Mouse (Mus musculus) ZHBTc4 (cell line): Measurements from ENCODE around the gene Slit3.
A peak's percentile ranks its signal among the peaks of the same experiment; 100 is the strongest.

ENCODE experiments used
- DNase-seq: peaks from one replicate; pipeline ENCODE4 v3.0.0-alpha.2; 2011; ENCODE audit warnings: low read depth, low spot score

Slit3 gene

DNA sequence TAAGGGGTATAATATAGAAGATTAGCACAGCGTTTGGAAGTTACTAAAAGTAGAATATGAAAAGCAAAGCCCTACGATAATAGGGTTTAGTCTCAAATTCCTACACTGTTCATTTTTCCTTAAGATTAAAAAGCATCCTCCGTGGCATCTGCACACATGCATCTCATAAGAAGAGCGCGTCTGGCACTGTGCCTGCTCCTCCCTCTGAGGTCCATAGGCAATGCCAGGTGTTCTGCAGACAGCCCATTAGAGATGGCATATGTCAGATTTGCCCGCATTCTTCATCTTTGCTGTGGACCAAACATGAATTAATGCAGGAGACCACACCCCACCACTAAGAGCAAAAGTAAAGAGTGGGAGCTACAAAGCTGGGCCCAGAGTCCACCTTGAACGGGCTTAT, 462.6 kb downstream of the Slit3 start:
- DNase-seq = no peak

DNA sequence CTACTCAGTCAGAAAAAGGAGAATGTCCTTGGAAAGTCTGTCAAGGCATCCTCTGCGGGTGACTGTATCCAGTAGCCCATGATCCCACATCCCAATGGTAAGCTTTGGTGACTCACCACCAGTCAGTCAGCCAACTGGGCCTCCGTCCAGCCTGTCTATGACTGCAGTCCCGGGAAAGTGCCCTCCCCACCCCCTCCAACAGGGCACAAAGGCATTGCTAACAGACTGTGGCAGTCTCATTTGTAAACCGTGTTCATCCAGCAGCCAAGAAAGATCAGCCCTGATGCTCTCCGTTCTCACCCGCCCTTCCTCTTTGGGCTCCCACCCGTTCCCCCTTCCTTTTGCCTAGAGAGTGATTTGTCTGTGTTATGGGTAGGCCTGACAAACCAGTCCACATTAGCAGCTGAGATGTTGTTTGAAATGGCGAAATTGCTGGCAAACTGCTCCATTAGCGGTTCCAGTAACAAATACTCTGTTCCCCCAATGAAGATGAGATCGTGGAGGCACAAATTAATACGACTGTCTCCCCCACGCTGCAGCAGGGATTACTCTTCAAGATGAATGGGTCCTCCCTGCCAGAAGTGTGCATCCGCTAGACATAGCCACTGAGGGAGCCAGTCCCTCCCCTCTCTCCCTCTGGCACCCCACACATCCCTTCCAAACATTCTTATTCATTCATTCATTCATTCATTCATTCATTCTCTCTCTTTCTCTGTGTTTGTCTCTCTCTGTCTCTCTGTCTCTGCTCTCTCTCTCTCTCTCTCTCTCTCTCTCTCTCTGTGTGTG, 466.3 kb downstream of the Slit3 start:
- DNase-seq = no peak

DNA sequence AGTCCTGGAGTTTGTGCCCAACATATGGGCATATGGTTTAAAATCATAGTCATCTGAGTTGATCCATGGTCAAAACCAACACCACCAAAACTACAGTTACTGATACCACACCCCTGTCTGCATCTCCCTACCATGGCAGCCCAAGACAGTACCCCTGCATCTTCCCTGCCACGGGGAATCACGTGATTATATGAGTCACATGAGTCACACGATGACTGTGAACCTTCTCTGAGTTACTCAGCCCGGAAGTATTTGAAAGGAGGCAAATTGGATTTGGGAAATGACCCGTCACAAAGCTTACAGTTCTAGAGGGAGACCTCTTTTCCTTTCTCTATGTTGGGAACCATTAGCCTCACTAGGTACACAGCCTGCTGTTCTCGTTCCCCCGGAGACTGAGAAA, 468.9 kb downstream of the Slit3 start:
- DNase-seq = no peak

DNA sequence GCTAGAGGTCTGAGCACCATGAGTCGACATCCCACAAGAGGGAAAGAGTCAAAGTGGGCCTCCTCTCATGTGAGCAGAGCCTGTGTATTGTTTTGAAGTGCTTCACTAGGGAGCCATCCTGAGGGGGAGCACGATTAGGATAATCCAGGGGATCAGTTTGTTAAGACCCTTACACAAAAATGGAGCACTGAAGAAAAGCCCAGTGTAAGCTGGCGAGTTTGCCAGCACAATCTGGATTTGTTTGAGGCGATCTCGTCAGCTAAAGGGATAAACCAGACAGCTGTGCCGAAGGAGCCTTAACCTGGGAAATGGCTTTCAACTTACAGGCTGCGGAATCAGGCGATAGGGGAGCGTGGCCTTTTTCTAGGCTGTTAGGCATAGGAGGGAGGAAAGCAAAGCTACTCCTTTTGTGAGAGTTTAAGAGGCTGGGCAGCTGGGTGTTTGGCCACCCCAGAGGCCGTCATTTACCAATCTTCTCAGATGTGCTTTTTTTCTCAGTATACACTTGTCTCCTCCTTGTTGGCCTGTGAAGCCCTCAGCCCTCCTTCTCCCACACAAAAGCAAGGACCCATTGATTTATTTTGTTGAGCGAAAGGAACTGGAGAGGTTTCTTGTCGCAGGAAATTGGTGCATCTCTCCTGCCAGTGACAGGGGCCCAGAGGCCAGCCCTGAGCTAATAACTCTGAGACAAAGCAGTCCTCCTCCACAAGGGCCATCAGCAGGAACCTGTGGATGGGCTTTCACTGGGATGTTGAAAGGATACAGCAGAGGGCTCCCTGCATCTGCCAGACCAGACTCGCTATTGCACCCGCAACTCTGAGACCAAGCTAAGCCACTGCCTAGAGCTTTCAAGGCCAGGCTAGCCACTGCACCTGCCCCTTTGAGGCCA, 472.4 kb downstream of the Slit3 start:
- DNase-seq = no peak

DNA sequence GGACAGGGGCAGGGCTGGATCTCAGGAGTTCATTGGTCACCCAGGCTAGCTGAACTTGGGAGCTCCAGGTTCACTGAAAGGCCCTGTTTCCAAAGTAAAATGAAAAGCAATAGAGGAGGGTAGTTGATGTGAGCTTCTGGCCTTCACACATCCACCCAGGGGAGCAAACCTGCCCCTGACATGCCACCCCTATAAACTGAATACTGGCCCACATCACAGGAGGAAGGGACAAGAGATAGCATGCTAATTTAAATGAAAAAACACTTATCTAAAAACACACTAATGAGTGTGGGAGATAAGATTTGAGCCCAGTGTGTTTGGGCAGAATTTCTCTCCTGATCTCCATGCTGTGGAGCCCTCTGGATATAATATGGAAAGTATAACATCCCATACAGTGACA, 475.0 kb downstream of the Slit3 start:
- DNase-seq = no peak

DNA sequence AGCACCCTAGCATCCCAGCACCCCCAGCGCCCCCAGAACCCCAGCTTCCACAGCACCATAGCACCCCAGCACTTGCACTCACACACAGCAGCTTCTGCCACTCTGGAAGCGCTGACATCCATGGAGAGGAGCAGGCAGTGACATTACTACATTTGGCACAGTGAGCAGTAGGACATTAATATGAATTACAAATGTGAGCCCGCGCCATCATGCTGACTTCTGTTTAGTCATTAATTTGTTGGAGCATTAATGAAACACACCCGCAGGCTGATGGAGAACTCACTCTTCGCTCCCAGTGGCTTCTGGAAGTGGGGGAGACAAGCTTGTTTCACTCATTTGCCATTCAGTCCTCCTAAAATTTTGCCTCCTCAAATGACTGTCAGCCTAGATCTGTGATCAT, 476.9 kb downstream of the Slit3 start:
- DNase-seq = no peak

DNA sequence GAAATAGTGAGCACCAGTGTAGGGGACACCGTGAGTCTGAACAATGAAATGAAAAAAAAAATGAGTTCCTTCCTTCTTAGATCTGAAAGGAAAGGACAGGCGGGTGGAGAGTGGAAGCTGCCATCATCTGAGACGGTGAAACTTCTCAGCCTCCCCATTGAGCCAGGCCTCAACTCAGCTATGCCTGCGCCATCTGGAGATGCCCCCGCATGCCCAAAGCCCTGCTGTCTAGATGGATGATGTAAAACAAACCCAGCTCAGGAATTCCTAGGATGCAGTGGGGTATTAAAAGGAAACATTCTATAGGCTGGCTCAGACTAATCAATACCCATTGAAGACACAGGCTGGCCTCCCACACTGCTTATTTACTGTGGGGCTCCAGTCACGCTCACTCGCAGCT, 477.7 kb downstream of the Slit3 start:
- DNase-seq = no peak

DNA sequence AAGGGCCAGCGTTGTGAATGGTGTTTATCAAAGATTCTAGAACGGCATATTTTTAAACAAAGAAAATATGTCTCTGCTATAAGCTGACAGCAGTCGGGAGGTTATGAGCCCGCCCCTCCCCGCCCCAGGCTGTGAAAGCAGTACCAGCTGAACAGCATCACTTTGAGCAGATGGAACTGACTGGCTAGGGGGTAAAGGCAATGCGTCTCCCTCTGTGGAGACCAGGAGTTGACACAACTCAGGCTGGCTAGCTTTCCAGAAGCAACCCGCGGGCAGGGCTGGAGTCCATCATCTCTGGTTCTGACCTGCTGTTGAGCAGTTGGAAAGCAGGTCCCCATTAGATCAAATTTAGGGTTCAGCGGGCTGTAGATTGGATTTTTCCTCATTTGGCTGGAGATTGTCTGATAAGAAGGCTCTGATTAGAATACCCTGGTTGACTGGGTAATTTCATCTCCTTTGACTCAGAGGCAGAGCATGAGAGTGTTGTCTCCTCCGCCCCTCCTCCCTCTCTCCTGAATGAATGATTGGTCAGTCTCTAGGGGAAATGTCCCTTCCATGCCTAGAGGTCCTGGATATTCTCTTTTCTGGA, 480.7 kb downstream of the Slit3 start:
- DNase-seq = no peak

DNA sequence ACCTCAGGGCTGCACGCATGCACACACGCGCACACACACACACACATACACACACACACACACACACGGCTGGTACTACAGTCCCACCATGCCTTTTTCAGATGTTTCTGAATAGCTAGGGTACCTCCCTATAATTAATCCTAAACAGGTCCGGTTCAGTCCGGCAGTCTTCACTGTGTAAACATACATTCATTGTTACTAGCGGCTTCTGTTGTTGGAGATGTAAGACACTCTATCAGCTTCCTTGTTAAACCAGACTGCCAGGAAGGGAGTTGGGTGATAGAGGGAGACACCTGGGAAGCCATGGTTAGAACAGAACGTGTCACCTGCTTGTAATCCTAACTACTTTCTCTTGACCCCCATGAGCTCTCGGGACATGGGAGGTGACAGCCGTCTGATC, 481.6 kb downstream of the Slit3 start:
- DNase-seq = no peak

DNA sequence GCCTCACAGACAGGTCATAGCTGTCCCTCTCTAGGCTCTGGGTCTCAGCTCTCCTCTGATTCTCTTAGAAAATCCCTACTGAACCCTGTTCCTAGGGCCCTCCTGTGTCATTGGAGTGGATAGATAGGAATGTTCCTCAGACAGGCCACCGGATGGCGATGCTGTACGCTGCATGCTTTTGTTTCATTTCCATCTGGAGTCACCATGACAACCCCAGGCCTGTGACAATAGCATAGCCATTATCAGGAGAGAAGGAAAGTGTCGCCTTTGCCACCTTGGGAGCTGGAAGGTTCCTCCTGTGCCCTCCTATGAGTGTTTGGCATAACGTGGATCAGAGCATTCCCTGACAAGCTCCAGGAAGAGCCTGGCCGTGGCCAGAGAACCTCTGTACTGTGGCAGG, 482.9 kb downstream of the Slit3 start:
- DNase-seq = peak; percentile 59

DNA sequence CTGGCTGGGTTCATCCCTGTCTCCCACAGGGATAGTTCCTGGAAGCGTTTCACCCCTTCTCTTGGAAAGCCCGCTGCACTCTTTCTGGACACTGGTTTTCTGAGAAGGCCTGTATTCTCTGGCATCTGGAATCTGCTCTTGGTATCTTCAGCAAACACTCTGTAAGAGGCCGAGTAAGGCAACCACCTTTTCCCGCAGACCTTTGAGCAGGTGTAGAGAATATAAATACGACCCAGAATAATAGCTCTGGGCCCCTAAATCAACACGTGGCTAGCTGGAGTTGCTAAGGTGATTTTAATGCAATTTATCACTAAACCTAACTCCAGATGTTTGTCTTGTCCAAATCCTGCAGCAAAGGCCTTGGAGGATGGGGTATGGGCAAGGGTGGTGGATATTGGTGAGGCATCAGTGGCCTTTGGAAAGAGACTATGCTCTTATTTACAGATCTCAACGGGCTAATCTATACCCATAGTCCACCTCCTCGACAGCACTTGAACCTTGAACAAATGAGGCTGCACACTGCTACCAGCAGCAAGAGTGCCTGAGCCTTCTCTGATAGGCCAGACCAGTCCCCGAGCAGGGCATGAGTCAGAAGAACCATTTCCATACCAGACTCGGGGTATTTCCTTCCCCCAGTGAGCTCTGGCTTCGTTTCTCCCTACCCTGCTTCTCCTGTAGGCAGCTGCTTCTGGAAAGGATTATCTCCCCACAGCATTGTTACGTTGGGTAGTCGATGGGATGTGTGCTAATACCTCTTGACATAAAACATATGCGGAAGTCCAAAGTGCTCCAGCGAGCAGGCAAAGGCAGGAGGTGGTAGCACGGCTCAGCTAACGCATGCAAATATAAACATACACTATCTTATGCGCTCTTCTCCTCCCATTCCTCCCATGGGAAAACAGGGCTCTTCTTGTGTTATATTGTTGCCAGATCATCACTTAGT, 484.1 kb downstream of the Slit3 start:
- DNase-seq = no peak

DNA sequence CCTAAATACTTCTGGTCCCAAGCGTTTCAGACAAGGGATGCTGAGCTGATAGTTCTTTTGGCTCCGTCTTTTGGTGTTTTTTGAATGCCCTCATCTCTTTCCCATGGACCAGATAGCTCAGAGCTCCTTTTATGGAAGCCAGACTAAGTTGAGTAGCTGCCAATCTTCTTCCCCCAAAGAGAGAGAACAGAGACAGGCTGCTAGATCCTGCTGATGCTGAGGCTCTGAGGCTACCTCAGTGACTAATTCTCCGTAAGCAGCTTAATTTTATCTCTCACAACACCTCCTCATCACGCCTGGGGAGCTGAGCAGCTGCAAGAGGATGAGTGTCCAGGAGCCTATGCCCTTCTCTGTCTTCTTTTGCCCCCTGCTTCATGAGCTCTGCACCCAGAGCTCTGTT, 486.2 kb downstream of the Slit3 start:
- DNase-seq = no peak

DNA sequence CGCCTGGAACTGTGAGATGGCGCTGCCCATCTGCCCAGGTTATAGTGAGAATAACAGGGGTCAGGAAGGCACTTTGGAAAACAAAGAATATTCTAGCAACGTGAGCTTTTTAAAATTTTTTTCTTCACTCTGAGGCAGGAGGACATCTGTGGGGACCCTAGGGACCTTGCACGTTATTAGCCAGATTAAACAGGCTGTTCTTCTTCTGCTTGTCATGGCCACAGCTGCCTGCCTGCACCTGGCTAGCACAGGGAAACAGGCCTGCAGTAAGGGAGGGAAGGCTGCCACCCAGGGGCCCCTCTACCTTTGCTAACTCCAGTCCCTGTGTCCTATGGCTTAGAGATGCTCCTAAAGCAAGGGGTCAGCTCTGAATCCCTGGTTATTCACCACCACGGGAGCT, 487.8 kb downstream of the Slit3 start:
- no peak for DNase-seq

DNA sequence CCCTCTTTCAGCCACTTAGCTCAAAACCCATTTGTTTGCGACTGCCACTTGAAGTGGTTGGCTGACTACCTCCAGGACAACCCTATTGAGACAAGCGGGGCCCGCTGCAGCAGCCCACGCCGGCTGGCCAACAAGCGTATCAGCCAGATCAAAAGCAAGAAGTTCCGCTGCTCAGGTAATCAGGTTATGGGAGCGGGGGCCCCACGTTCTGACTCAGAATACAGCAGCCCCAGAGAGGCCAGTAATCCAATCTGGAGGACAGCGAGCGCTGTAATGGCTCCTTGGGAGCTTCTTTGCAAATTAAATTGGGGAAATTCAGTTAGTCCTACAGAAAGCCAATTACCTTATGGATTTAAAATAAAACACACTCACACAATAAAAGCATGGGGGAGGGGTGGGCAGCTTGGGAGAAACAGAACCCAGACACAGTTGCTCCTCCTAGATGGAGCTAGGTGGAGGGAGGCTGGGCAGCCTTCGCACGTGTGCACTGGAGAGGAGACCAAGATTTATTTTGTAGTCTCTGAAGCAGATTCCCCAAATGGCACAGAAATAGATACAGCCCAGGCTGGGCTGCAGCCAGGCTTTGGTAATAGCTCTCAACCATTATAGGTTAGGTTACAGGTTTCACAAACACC, 491.4 kb downstream of the Slit3 start:
- DNase-seq = no peak

DNA sequence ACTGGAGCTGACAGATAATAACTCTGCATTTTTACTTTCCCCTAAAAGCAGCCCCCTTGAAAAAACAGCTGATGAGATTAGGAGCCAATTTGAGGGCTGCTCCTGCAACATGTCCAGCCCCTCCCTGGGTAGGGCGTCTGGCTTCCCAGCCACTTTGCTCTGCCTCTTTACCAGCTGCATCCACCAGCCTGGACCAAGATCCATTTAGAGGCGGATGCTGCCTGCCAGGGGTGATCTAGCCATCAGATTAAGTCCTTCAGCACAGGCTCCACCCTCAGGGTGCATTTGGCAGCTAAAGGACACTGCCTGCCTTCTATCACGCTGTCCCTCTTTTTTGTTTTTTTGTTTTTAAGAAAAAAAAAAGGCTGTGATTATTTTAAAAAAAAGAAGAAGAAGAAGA, 493.5 kb downstream of the Slit3 start:
- DNase-seq = no peak

DNA sequence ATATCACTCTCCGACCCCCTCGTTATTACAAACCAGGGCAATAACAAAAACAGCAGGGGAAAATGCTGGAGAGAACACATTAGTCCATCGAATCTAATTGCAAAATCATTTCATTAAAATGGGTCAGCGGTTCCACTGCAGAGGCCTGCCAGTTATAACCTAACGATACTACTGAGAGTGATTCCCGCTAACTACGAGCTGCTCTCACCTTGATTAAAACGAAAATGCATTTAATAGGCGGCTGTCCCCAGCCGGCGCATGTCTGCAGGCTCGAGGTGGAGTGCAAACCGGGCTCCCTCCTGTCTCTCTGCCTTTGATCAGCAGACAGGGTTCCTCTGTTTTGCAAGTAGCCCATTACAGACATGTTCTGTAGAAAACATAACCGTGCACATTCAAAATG, 498.4 kb downstream of the Slit3 start:
- DNase-seq = no peak

DNA sequence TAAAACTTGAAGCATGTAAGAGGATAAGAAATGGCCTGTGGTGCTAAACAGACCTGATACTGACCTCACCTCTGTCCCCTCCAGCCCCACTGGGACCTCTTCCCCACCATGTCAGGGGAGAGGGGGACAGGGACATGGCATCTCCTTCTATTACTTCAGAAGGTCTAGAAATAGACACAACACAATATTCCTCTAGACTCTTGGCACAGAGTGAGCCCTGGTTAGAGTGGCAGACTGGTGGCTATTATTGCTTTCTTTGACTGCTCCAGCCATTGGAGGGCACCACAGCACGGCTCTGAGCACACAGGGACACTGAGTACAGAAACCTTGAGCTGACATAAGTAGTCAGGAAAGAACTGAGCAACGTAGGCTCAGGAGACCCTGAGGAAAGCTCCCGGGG, 501.7 kb downstream of the Slit3 start:
- DNase-seq = no peak

DNA sequence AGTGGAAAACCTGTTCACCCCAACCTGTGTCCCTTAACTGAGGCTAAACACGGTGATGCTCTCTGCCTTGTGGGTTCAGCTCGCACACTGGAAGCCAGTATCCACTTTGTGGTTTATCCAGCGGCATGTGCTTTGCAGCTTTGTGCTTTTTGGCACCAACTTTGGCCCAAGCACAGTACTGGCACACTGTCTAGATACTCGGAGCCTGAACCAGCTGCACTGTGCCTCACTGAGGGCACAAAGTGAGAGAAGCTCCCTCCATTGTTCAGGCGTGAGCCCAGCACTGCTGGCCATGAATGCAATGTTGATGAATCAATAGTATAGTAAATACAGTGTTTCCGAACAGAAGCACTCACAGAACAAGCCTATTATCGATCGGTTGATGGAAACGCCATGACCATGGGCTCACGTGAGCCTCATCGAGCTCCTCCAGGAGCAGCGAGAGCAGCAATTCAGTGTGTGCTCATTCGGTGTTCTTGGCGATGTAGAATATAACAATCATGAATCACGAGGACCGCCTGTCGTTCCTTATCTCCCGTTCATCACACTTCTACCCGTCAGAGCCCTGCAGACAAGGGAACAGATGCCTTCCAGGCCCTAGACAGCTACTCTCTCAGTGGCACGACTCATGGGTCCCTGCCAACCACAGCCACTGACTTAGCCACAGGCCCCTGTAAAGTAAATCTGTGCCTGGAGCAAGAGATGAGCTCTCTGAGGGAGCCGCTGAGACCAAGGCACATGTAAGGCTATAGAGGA, 503.7 kb downstream of the Slit3 start:
- no peak for DNase-seq

DNA sequence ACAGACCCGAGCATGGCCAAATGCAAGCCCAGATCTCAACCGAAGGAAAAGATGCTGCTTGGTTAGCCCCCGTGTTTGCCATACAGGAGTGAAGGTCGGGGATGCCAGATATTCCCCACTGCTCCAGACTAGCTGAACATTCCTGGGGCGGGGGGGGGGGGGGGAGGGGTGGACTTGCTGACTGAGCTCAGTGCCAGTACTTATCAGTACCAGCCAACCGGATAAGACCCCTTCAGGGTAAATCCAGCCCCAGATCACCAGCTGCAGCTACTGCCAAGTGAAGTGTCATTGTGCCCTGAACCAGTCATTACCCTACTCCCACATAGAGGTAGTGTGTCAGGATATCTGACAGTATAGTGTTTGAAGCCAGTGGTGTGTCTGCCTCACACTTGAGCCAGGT, 504.6 kb downstream of the Slit3 start:
- DNase-seq = no peak

DNA sequence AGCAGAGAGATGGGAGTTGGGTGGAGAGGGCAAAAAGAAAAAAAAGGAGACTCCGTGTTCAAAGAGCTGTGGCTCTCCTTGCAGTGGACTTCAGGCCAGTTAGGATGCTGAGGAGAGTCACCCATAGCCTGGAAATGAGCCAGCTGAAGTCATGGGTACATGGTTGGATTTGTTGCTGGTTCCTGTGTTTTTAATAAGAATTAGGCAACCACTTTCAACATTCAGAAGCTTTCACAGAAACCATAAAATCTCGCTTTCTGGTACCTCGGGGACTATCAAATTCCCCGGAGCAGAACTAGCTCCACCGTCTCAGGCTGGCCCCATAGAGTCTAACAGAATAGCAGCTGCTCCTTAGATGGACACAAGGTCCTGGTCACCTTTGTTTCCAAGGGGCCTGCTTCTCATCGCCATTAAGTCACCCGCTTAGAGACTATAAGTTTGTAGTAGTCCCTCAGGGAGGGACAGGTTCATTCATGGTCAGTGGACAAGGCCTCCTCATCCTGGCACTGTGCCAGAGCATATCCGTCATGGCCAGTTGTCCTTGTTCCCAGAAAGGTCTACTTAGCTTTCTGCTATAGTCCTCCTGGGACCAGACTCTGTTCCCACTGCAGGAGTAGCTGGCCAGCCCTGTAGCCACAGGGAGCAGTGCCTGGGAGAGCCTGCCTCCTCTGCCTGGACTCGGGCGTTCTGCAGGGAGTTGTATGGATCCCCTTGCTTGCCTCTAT, 505.3 kb downstream of the Slit3 start:
- DNase-seq = no peak
